Mouse (Mus musculus): Measurements from ENCODE around the gene Setd1b. TPM values are rescaled to one million over a fixed set of nuclear protein-coding genes. Genes with fewer than 3 reads are reported as not detected.
"Not testable (repeated sequence)": the region's sequence is repeated elsewhere in the genome, so short reads cannot be mapped to it uniquely, and the experiment has no call there.

Setd1b gene
- polyA plus RNA-seq, 1 experiment from 2014 or later: 14.1 TPM

DNA sequence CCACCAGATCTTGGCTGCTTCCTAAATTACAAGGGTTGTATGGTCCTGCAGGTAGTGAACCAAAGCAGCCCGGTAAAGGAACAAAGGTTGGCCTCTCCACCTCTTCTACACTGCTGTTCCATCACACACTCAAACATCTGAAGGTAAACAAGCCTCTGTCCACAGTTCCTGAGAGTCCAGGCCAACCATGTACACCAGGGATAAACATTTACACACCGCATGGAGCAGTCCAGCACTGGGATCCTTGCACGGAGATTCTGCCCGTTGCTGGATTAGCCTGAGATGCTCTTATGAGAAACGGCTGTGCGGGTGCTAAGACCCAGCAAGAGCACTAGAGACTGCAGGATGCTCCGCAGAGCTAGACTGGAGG, 59.5 kb downstream of the Setd1b start:
- Histone ChIP-seq H3K4me2 (replicated peaks) (no peak overlapping the region), H3K4me3 (replicated peaks) (no peak overlapping the region), H3K9me3 (no peaks in the 10 kb centered on the region), H3K9ac (replicated peaks) (no peak overlapping the region), H3K27me3 (no peaks in the 10 kb centered on the region), H3K4me1 (replicated peaks) (no peaks in the 10 kb centered on the region), H3K27ac (no peak overlapping the region), H3K36me3 (no peaks in the 10 kb centered on the region)
- no peak for ATAC-seq
- WGBS: 80% methylated on average over 7 of the region's 7 CpGs

DNA sequence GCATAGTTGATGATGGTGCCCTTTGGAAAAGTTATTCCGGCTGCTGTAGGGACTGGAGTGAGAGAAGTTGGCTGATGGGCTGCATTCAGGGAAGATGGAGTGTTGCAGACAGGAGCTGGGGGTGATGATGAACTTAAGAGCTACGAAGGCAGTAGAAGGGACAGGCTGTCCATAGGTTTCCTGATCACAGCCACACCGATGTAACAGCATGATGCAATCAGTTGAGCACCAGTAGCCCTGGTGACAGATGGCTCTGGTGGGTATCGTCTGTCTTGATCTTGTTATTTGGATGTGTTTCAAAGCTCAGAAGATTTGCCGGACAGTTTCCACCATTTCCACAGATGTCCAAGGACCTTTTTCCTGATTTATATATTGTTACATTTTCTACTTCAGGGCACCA, 60.0 kb downstream of the Setd1b start:
- 89% methylated on average over 5 of the region's 5 CpGs for WGBS
- no peak overlapping the region for H3K4me3 ChIP-seq (replicated peaks)

DNA sequence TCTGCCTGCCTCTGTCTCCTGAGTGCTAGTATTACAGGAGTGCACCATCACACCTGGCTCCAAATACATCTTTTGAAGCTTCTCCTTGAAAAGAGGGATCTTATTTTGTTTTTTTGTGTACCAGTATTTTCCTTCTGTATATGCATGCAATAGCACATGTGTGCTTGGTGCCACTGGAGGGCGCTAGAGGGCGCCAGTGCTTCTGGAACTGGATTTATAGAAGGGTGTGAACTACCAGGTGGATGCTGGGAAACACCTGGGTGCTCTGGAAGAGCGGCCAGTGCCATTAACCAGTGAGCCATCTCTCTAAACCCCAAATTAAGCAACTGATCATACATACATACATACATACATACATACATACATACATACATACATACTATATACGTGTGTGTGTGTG, 60.8 kb downstream of the Setd1b start:
- H3K4me1 ChIP-seq (replicated peaks); H3K4me2 ChIP-seq (replicated peaks); ATAC-seq; H3K9me3 ChIP-seq; H3K4me3 ChIP-seq (replicated peaks); H3K27me3 ChIP-seq; H3K9ac ChIP-seq (replicated peaks); H3K27ac ChIP-seq; H3K36me3 ChIP-seq: not testable (repeated sequence)
- 46% methylated on average over 4 of the region's 4 CpGs for WGBS

More for the DNA sequence above, 60.0 kb downstream of the Setd1b start:
- Histone ChIP-seq H3K9me3 (no peaks in the 10 kb centered on the region), H3K4me1 (replicated peaks) (no peaks in the 10 kb centered on the region), H3K27me3 (no peaks in the 10 kb centered on the region), H3K9ac (replicated peaks) (no peak overlapping the region), H3K27ac (no peak overlapping the region), H3K4me2 (replicated peaks) (no peak overlapping the region), H3K36me3 (no peaks in the 10 kb centered on the region)
- ATAC-seq: no peak

DNA sequence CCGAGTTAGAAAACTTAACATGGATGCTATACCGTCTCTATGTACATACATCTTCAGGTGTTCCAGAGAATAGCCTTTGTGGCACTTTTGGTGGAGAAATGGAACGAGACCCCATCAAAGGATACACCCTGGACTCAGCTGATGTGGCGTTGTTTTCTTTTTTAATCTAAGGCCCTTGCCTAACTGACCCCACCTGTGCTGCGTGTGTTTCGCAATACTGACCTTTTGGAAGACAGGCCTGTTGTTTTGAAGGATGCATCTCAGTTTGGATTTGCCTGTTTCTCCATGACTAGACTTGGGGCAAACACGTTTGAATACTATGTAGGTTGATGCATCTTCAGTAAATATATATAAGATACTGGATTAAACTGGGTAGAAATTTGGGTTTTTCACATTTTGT, 61.6 kb downstream of the Setd1b start:
- not testable (repeated sequence) for H3K27me3 ChIP-seq; ATAC-seq; H3K9ac ChIP-seq (replicated peaks); H3K27ac ChIP-seq; H3K4me3 ChIP-seq (replicated peaks); H3K4me1 ChIP-seq (replicated peaks); H3K9me3 ChIP-seq; H3K4me2 ChIP-seq (replicated peaks); H3K36me3 ChIP-seq
- WGBS: 91% methylated on average over 7 of the region's 7 CpGs

Other genes starting within 250 kb of the Setd1b start
- 116 and 117 TPM in 2 replicates for gene Kdm2b, start 152.4 kb upstream of the Setd1b start, polyA plus RNA-seq (2015; fragmentation: Nextera tagmentation; extraction: Ambion mirVana)
- 8.6 and 10.5 TPM in 2 replicates for gene Orai1, start 127.1 kb upstream of the Setd1b start, polyA plus RNA-seq (2015; fragmentation: Nextera tagmentation; extraction: Ambion mirVana)
- 0.32 TPM in 1 of 2 replicates, not detected in the other for gene Morn3, start 95.2 kb upstream of the Setd1b start, polyA plus RNA-seq (2015; fragmentation: Nextera tagmentation; extraction: Ambion mirVana)
- gene Tmem120b, start 73.8 kb upstream of the Setd1b start, polyA plus RNA-seq (2015; fragmentation: Nextera tagmentation; extraction: Ambion mirVana): 12.8 and 14.6 TPM in 2 replicates
- 2.6 and 3.3 TPM in 2 replicates for gene Rhof, start 9.5 kb upstream of the Setd1b start, polyA plus RNA-seq (2015; fragmentation: Nextera tagmentation; extraction: Ambion mirVana)
- 72.2 and 74.0 TPM in 2 replicates for gene Psmd9, start 27.2 kb downstream of the Setd1b start, polyA plus RNA-seq (2015; fragmentation: Nextera tagmentation; extraction: Ambion mirVana)
- not detected in 2 replicates for gene Hpd, start 40.5 kb downstream of the Setd1b start, polyA plus RNA-seq (2015; fragmentation: Nextera tagmentation; extraction: Ambion mirVana)
- 0.93 and 1.2 TPM in 2 replicates for gene Wdr66, start 109.9 kb downstream of the Setd1b start, polyA plus RNA-seq (2015; fragmentation: Nextera tagmentation; extraction: Ambion mirVana)
- 47.8 and 53.0 TPM in 2 replicates for gene Bcl7a, start 201.6 kb downstream of the Setd1b start, polyA plus RNA-seq (2015; fragmentation: Nextera tagmentation; extraction: Ambion mirVana)